Mouse (Mus musculus) kidney, adult 18-20 months (tissue): ENCODE results near the gene Fbxo41.

Source experiments
- DNase-seq: peaks from one replicate; pipeline ENCODE4 v3.0.0; 2021

Fbxo41 gene

GRCm38 (mm10) chr6:85444266-85444965 is 58.4 kb downstream of the Fbxo41 start:
- DNase-seq = no peak

DNA sequence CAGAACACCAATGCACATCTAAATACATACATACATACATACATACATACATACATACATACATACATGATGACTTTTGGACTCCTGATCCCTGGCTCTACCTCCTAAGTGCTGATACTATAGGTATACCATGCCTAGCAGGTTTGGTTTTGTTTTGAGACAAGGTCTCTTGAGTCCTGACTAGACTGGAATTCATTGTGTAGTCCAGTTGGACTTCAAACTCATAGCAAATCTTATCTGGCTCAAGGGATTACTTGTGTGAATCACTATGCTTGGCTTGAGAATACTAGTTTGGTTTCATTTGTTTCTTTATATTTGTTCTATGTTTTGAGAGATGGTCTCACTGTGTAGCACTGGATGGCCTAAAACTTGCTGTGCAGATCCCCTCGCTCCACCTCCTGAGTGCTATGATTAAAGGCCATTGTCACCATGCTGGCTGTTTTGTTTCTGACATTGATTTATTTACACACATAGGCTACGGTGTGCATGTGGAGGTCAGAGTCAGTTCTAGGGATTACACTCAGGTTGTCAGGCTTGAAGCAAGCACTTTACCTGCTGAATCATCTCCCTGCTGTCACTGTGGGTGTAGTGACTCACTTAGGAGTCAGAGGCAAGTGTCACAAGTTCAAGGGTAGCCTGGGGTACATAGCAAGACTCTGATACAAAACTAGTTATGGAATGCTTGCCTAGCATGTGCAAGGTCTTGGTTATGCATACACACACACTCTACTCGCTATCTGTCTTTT is 59.1 kb downstream of the Fbxo41 start:
- DNase-seq = no peak

DNA sequence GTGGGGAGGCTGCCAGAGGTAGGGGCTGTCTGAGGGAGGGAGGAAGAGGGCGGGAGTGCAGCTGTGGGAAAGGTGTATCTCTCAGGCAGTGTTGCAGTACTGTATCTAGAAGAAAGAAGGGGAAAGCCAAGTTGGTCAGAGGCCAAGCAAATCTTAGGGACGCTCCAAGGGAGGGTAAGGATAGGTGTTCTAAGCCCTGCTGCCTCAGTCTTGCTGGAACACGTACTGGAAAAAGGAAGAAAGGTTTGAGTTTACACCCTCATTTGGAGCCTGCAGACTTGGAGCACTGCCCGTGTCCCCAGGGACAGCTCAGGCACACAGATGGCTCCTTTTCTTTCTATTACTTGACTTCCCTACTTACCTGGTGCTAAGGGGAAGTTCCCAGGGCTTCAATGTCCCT is 61.7 kb downstream of the Fbxo41 start:
- no peak for DNase-seq

- no peak for DNase-seq
Observed at GRCm38 (mm10) chr6:85436631-85437030, 66.2 kb downstream of the Fbxo41 start.

- DNase-seq = no peak
Observed at GRCm38 (mm10) chr6:85436204-85436603, 66.6 kb downstream of the Fbxo41 start.

DNA sequence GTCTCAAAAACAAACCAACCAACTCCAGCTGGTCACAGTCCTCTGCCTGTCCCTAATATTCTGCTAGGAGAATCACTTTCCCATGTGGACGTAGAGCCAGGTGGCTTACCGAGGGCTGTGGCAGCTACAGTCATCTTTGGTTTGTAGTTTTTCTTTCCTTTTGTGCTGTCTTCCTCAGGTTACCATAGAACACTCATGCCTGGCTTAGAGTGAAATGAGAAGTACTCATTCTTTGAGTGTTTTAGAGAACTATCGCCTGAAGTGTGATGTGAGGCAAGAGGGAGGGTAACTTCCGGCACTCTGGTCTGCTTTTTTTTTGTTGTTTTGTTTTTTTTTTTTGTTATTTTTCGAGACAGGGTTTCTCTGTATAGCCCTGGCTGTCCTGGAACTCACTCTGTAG is 68.9 kb downstream of the Fbxo41 start:
- DNase-seq = no peak

GRCm38 (mm10) chr6:85431842-85432431 is 70.9 kb downstream of the Fbxo41 start, which contains the start of gene Smyd5:
TSS of gene Smyd5 (plus strand) at chr6:85431989.
- peak; percentile 90 for DNase-seq

DNA sequence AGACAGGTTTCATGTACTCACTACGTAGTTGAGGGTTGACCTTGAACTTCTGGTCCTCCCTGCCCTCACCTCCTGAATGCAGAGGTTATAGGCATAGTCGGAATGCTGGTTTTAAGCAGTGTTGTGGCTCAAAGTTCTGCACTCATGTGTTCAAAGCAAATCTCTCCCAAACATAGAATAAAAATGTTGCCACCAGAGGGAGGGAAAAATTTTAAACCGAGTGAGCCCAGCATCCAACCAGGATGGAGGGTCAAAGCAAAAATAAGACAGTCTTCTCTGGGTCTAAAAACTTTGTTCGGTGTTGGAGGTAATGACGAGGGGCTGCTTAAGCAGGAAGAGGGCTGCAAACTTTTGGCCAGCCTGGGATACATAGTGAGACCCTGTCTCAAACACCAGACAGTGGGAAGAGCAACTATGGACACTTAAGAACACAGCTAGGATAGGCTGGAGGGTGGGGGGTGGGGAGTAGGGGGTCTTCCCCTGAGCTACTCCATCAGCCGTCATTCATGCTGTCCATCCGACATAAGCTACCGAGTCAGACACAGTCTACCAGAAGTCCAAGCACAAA is 71.4 kb downstream of the Fbxo41 start:
- no peak for DNase-seq

DNA sequence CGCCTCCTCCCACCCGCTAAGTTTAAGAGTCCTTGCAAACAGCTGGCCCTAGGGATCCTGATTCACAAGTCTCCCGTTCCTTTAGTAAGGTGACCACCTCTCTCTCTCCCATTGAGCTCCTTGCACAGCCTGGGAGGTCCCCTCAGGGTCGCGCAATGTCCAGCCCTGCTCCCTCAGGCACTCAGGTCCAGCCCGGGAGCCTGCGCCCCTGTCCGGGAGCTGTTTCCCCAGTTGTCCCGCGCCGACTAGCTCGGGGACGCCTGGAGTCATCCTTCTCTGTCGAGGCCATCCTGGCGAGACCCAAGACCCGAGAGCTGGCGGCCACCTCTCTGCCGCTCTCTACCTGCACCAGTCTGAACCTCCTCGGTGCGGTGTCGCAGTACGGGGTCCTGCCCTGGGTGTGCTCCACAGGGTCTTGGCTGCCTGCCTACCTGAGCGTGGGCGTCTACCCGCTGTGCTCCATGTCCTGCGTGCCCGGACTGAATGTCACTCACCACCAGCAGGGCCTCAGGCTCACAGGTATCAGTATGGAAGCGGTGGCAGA is 78.9 kb downstream of the Fbxo41 start, which contains the start of gene Noto:
Gene Noto (plus strand): TSS at position 51 of the 544 bp plus-strand sequence.
- no peak for DNase-seq
